ENCODE assay signal across 1 mouse cellular context in the genomic region with DNA sequence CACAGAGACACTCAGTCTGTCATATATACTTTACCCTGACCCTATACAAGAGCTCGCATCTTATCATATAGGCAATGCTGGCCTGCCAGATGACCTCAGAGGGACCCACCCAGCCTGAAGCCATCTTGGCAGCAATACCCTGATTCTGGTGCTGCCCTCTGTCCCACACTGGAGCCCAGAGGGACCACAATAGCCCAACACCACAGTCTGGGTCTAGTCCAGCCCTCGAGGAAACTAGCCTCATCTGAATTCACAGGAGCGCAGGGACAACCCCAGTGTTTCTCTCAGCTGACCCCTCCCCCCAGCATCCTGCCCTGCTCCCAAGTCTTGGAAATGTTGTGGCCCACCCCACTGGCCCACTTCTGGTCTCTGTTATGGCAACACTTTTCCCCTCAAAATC.
TF ChIP-seq lines count a peak whose summit lies in the region.

No protein-coding gene starts in this region.

TF ChIP-seq in myocyte, 11 proteins besides CTCF, POLR2A, EP300 and RAD21:
- no peak for TF ChIP-seq CEBPB (IDR thresholded peaks at IDR 0.05; ENCODE audit: insufficient read depth, poor library complexity, severe bottlenecking)
- no peak for TF ChIP-seq MYOG (IDR thresholded peaks at IDR 0.05; ENCODE audit: control insufficient read depth in 1 of 3, insufficient read depth in 1 of 3, insufficient read length in 2 of 3, low read depth in 2 of 3)
- no peak for TF ChIP-seq E2F4 (IDR thresholded peaks at IDR 0.05; ENCODE audit: insufficient read depth)
- TF ChIP-seq REST (IDR thresholded peaks at IDR 0.05; ENCODE audit: insufficient read depth, insufficient read length), result no peak
- TF ChIP-seq MYOD1 (IDR thresholded peaks at IDR 0.05; ENCODE audit: control insufficient read depth in 1 of 3, insufficient read length in 2 of 3, low read depth in 2 of 3), result no peak
- no peak for TF ChIP-seq MAX (IDR thresholded peaks at IDR 0.05; ENCODE audit: low read depth)
- TF ChIP-seq USF1 (IDR thresholded peaks at IDR 0.05; ENCODE audit: low read depth), result no peak
- TF ChIP-seq TCF3 (IDR thresholded peaks at IDR 0.05; ENCODE audit: insufficient read length, low read depth), result no peak
- no peak for TF ChIP-seq POLR2AphosphoS2 (IDR thresholded peaks at IDR 0.05; ENCODE audit: insufficient read length, low read depth)
- no peak for TF ChIP-seq SRF (IDR thresholded peaks at IDR 0.05; ENCODE audit: control insufficient read depth, insufficient read length, low read depth)
- no peak for TF ChIP-seq TCF12 (IDR thresholded peaks at IDR 0.05; ENCODE audit: insufficient read depth, poor library complexity, severe bottlenecking)
